Mouse (Mus musculus) lung, postnatal 4 days (tissue): ENCODE measurements around the gene H2al1m.
"Not testable (repeated sequence)": the region's sequence is repeated elsewhere in the genome, so short reads cannot be mapped to it uniquely, and the experiment has no call there.

Experiments
- DNase-seq, 2 experiments: peaks; one replicate each; pipeline ENCODE4 v3.0.0; 2021

Gene H2al1m

DNA sequence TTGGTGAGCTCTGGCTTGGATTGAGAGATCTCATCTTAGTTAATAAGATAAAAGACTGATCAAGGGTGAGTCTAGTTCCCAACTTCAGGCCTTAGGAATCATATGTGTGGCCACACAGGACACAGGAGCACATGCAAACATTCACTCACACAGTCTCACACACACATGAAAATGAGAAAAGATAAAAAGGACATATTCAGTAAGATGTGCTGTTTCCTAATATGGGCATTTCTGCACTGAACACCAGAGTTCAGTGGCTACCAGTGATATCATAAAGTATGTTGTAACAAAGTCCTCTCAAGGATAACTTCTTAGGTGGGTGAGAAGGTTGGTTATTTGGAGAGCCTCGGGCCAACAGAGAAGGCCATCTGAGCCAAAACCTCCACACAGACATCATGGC is at the start of gene H2al1m:
Gene H2al1m, plus strand, starts transcription at position 301 of the 400 bp plus-strand sequence.
- DNase-seq, result not testable (repeated sequence)

DNA sequence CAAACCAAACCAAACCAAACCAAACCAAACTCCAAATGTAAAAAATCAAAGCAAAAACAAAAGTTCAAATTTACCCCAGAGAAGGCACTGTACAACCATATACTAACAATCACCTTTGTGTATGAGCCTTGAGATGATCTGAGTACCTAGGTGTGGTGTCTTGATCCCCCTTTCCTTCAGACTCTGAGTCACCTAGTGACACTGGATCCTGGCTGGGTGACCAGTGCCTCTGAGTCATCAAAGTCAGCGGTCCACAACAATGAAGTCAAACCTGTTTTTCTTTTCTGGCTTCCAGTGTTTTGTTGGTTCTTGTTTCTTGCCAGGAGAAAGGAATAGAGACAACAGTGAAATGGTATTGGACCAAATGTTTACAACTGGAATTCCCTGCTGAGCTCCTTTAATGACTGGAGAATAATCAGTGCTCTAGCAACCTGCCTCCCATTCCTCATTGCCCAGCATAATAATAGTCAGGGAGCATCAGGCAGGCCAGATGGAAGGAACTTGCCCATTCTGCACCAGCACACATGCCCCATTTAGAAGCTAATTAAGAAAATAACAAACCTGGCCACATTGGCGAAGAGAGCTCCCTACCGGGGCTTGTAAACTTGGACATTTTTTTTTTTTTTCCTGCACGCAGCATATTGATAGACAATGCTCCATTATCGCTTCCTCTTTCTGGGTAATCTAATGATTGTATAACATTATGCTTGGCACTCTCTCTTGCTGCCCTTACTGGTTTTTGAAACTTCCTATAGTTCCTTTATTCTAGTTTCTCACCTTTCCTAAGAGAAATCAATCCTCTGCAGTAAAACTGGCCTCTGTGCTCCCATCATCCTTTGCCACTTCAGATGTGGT is 42.6 kb upstream of the H2al1m start:
- DNase-seq, result no peak

DNA sequence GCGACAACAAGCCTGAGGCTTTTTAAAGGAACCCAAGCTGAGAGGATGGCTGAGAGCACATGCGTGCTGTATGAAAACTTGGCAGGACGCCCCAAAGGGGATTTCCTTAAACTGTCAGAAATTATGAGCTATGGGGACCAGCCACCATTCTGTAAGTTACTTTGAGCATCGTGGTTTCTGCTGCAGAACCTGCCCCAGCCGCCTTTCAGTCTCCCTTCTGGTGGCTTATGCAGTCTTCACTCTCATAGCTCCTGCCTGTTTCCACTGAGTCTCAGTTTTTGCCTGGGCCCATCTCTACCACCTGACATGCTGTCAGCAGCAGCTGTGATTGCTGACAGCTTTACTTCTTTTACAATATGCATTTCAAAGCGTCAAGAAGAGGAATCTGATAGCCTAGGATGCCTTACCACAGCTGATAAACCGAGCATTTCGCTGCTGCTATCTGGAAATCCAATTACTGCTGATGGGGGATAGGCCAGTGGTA is 40.1 kb upstream of the H2al1m start:
- DNase-seq, result peak in 1 of 2 experiments; percentile 21

DNA sequence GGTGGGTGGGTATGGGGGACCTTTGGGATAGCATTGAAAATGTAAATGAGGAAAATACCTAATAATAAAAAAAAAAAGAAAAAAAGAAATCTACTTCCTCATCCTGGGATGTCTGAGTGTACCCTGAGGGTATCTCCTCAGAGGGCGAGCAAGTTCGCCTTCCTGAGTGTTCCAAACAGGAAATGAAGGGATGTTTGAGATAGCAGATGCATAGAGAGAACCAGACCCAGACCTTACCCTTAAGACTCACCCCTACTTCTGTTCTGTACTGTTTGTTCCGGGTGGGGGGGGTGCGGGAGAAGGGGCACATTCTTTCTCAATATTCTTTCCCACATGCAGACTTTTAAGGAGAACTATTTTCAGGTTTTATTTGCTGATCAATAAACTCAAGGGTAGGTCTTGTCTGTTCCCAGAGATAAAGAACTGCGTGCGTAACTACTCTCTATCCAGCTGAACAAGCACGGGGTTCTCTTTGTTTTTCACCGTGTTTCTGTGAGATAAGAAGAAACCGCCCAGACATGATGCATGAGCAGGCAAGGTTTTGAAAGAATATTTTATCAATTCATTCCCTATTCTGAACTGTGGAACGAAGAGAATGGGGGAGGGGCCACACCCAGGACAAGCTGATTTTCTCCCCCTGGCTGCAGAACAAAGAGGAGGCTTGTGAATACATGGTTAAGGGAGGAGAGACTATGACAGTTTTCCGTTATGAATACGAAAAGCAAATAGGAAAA is 38.8 kb upstream of the H2al1m start:
- no peak for DNase-seq

DNA sequence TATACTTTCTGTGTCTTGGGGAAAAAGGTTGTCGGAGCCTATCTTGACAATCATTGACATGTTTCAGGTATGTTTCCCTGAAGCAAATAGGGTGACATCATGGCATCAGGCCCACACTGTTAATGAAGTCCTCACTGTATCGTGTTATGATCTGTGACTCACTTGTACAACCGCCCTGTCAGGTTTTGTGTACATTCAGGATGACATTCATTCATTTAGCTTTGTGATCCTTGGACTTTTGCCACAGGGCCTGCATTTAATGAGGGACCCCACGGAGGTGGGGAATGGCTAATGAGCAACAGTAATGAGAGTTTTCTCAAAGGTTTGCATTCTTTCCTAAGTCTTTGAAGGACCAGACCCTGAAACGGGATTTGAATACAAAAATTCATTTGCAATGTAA is 34.7 kb upstream of the H2al1m start:
- no peak for DNase-seq

DNA sequence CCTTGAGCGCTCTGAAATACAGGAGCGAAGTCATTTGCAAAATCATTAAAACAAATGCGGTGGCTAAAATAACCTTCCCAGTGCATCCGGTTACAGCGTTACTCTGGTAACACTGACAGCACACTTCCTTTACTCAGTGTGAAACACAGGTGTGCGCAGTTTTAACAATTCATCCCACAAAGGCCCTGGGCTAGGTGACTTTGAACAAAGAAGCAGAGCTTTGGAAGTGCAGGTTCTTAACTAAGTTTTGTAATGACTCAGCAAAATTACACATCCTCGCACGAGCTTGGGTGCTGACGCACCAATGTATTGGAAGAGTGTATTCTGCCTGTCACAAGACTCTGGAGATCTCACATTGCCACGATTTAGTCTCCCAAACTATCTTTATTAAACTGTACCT is 29.6 kb upstream of the H2al1m start:
- no peak for DNase-seq

DNA sequence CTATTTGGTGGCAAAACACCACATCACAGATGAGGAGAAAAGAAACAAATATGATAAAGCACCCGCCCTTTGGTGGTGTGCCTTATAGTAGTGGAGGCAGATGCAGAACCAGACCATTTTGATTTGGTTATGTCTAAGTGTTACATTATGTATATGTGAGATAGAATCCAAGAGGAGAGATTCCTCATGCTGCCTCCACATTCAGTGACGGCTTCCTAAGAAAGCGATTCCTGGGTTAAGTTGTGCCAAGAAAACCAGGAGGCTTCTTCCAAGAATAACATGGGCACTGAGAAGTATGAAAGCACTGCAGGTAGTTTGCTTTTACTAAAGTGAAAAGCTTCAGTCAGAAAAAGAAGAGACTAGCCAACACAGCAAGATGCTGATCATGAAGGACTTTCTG is 28.7 kb upstream of the H2al1m start:
- no peak for DNase-seq

DNA sequence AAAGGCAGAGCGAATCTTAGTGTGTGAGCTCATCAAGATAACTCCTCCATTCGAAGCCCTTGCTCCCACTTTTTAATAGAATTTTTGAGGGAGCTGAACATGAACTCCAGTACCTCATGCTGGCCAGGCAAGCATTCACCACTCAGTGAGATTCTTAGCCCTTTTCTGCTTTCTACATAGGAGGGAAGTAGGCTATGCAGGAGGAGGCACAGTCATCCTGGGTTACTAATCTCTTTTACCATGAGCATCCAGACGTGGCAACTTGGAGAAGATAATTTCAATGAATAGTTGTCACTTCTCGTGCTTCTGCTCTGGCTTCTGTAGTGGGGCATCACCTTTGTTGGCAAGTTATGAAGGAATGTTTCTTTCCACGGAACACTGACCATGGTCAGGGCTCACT is 26.8 kb upstream of the H2al1m start, which contains the start of gene Gm14862:
Gene Gm14862, minus strand, starts transcription at position 134 of the 400 bp plus-strand sequence.
- no peak for DNase-seq

DNA sequence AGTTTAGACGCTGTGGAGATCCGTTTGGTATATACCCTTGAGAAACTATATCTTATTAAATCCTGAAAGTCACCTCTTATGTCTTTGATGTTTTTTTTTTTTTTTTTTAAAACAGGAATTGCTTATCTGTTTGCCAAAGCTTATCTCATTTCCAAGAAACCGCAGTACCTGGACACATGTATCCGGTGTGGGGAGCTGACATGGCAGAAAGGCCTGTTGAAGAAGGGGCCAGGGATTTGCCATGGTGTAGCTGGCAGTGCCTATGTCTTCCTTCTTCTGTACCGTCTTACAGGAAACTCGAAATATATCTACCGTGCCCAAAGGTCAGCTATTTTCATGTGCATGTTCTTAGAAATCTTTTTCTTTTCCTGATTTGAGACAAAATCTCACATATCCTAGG is 25.7 kb upstream of the H2al1m start:
- no peak for DNase-seq

DNA sequence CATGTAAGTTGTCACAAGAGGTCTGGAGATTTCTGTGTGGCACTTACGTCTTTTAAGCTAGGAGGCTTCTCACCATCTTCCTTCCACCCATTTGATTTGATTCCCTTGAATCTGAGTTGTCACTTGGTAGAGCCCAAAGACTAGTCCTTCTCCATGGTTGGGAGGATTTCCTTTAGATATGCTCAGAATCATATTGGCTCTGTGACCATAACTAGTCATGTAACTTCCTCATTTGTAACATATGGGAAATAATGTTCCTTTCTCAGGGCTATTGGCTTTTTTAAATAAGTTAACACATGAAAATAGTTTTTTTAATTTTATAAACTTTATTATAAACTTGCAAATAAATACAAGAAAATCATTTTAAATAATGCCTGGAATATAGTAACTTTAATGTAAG is 24.3 kb upstream of the H2al1m start:
- no peak for DNase-seq

DNA sequence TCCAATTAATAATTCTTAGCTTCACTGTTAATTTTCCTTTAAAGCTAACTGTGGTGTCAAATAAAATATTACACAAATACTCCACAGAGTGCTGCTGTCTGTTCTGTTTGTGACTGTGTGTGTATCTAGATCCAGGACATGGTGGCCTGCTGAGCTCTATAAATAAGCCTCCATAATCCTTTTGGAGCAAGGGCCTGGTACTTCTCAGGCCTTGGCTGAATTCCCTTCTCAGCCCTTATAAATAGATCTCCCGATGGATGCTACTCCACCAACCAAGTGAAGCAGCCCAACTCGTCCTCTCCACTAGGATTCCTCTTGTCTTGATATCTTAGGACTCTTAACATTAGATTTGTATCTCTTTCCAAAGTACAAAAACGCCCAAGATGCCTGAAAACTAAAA is 12.5 kb upstream of the H2al1m start:
- DNase-seq, result no peak

DNA sequence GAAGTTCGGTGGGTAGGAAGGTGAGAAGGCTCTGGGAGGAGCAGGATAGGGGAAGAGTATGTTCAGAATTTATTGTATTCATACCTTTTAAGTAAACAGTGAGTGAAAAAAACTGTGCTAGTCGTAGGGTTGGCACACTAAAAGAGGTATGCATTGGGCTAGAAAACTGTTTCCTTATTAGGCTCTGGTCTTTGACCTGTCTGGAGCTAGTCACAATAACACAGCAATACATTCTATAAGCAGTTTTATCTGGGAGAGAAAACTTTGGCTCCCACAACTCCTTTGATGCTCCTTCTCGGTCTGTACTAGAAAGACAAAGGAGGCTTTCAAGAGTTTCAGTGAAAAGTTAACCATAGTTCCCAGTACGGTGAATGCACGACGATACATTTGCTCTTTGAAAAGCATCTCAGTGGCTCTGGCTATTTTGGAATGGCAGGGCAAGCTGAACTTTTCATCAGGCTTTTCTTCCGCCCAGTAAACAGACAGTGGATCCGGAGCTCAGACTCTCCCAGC is 11.6 kb upstream of the H2al1m start:
- DNase-seq, result no peak

DNA sequence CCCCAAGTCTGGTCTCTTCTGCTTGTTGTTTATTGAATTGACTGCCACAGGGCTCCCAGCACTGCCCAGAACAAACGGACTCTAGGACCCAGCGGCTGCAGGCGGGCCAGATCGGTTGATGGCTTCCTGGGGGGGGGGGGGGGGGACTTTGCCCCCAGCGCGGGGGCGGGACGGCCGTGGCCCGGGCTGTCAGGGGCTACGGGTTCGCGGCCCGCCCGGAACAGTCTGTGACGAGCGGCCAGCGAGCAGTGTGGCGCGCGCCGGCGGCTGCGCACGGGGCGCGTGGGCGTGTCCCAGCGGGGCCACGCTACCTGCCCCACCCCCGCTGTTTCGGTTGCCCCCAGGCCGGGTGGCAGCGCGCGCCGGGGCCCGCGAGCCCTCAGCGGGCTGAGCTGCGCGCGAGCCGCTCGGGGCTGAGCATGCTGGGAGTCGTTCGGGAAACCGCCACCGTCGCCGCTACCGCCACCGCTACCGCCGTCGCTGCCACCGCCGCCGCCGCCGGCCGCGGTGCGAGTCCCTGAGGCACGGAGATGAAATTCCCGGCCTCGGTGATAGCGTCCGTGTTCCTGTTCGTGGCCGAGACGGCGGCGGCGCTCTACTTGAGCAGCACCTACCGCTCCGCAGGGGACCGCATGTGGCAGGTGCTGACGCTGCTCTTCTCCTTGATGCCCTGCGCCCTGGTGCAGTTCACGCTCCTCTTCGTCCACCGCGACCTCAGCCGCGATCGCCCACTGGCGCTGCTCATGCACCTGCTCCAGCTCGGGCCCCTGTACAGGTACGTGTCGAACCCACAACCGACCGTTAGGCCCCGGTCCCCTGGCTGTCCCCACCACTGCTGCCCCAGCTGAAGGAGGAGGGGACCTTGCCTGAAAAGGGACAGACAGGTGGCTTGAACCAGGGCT is 10.9 kb upstream of the H2al1m start, which contains the start of gene Xk:
Gene Xk, plus strand, starts transcription at position 297 of the 902 bp plus-strand sequence.
- peak; percentile 58 to 75 for DNase-seq

DNA sequence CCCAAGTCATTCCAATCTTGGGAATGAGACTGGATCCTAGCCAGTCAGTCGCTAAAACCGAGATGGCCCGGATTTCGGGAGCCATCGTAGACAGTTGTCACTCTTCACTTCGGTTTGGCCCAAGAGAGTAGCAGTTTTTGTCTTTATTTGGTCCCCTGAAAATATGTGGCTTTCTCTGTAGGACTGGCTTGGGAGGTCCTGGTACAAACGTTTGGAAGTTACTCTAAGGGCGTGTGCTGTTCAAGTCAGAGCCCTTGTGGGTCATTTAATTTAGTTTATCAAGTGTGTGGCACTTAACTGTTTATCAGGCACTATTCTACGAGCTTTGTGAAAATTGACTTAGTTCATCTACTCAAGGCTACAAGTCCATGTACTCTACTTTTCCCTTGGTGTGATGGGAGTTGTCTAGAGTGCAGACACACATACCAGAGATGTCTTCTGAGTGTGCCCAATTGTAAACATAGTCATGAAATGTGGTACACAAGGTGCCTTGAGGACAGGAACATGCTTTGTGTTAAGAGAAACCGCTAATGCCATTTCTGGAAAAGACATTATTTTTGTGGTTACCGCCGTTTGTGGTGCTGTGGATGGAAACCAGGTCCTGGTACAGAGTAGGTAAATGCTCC is 10.1 kb upstream of the H2al1m start:
- DNase-seq, result no peak

DNA sequence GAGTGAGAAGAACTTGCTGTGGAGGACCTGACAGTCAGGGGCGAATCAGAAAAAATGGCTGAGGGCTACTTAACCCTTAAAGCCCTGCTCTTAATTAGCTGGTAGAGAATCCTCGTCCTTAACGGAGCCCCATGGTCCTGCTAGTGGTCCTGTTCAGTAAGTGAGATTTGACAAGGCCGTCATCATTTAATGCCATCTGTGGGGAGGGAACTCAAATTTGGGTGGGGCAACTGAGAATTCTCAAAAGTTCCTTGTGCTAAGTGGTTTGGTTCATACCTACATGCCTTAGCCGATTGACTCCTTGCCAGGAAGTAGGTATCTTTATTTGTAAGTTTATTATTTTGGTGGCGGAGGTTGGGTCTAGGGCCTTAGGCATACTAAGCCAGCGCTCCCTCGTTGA is 9.2 kb upstream of the H2al1m start:
- no peak for DNase-seq

DNA sequence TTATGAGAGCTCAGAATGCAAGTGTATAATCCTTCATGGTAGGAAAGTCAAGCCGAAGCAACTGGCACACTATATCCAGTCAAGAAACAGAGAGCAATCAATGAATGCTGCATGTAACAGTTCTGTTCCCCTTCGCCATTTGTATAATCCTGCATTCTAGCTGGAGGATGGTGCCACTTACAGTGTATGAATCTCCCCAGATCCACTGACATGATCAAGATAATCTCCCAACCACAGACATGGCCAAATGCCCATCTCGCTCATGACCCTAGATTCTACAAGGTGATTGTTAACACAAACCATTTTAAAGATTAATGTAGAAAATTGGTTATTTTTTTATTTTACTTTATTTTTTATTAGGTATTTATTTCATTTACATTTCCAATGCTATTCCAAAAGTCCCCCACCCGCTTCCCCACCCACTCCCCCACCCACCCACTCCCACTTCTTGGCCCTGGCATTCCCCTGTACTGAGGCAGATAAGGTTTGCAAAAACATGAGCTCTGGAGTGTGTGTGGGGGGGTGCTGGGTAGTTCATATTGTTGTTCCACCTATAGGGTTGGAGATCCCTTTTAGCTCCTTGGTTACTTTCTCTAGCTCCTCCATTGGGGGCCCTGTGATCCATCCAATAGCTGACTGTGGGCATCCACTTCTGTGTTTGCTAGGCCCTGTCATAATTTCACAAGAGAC is 9.7 kb downstream of the H2al1m start:
- not testable (repeated sequence) for DNase-seq

DNA sequence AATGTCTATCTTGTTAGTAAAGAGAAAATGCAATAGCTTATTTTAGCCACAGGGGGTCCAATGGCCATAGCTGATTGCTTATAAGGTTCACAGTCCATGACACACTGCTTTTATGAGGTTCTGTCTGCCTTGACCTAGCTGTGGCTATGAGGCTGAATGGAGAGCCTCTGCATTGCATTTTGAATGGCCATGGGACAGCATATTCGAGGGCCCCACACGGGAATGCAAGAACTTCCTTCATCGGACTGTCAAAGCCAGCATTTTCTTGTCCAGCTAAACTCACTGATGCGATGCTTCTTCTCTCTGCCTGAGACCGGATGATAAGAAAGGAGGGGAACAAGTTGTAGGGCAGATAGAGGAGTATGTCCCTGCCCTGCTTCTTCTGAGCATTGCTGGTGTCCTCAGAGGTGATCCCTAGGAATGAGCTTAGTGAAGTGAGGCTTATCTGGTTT is 14.9 kb downstream of the H2al1m start:
- DNase-seq, result no peak

DNA sequence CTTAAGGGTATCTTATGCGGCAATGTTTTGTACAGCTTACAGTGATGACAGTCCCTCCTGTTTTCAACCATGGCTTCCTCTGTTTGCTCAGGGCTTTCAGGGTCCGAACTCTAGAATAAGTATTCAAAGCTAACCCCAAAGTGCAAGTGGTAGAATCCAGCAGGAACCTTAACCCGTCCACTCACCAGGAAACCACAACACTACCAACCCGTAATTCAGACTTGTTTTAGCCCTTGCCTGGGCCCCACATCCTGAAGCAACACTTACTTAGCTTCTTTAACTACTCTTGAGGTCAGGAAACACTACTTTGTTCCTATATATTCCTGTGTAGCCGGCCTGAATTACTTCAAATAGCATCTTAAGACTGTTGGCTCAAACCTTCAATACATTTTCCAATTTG is 19.2 kb downstream of the H2al1m start:
- DNase-seq, result no peak

DNA sequence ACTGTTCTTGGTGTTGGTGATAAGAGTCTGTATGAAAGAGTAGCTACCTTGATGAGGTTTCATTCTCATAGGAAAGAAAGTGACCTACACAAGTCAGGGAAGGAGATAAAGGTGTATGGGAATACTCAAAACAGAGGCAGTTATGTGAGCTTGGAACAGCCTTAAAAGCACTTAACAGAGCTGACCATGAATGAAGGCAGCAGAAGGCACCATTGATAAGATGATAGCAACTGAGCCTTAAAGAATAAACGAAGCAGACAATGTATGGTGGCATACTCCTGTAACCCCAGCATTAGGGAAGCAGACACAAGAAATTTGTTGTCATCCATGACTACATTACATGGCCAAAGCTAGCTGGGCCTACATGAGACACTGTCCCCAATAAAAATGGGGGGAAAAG is 19.9 kb downstream of the H2al1m start:
- no peak for DNase-seq

DNA sequence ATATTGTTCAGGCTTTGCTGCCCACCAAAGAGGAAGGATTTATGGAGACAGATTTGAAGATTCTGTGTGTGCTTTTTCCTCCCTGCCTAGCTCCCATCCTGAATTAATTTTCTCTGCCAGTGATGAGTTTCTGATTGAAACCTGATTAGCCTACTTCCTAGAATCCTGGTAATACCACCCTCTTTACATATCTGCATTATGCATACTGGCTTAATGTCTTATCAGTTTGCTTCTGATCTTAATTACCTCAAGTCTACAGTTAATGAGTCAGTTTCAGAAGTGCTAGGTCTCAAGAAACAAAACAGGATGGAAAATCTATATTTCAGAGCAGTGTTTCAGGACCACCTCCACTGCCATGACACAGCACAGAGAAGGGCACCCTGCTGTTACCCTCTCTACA is 32.9 kb downstream of the H2al1m start:
- not testable (repeated sequence) for DNase-seq

DNA sequence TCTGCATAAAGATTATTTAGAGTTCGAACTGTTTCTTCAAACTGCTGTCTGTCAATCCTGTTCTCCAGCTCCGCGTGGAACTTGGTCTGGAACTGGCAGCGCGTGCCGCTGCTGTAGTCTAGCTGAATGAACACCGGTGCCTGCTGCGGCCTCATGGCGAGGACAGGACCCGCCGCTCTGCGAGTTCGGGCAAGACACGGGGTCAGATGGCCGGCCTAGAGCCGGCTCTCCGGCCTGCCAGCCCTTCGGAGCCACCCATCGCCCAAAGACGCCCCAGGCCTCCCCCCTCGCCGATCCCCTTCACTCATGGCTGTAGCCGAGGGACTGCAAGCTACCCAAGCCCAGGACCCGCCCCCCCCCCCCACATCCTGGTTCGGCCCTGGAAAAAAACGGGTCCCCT is 44.4 kb downstream of the H2al1m start:
- not testable (repeated sequence) for DNase-seq
